Mouse (Mus musculus) lung, adult 2 months (tissue): Measurements from ENCODE around the gene Krtap9-3.

Experiments used
- CTCF ChIP-seq: fragments of 200-500 bp; IDR thresholded peaks from 2 replicates; pipeline ENCODE4 v1.5.1; 2011; ENCODE audit warnings: mild to moderate bottlenecking, low read length, control low read depth; ENCODE audit not compliant: insufficient read depth
- POLR2A ChIP-seq: fragments of 200-500 bp; IDR thresholded peaks from 2 replicates; pipeline ENCODE4 v1.6.1; 2011; ENCODE audit warnings: low read depth, mild to moderate bottlenecking, control low read depth, low read length, borderline replicate concordance; ENCODE audit errors: extremely low read depth

DNA sequence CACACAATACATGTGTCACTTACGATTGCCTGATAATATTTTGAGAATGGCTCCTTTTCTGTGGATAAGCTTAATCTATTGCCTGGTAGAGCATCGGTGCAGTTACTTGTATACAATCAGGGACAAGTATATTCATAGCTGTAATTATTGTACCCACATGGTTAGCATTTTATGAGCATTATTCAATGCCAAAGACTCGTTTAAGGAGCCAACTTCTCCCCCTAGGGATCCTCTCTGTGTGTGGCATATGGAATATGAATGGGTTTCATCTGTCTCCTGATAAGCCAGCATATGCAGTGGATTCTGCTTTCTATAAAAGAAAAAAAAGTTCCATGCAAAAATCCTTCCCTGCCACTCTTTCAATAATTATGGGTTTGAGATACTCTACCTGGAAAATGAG lies 46.4 kb upstream of the Krtap9-3 start:
- TF ChIP-seq CTCF, result no peak
- no peak for TF ChIP-seq POLR2A
